Mouse (Mus musculus) leukemia stem cell, adult 10-12 weeks (primary cell): ENCODE measurements around the gene Serpina7. TPM values are rescaled to one million over a fixed set of nuclear protein-coding genes. Genes with fewer than 3 reads are reported as not detected.

Source experiments
- polyA plus RNA-seq: library from polyadenylated mRNA; stranded (reverse); fragments of >175 nt; gene quantifications from 2 replicates; pipeline ENCODE4 v1.2.3, GENCODE M21; 2012; ENCODE audit warnings: low replicate concordance

The Serpina7 gene
- polyA plus RNA-seq: not detected in 2 replicates

DNA sequence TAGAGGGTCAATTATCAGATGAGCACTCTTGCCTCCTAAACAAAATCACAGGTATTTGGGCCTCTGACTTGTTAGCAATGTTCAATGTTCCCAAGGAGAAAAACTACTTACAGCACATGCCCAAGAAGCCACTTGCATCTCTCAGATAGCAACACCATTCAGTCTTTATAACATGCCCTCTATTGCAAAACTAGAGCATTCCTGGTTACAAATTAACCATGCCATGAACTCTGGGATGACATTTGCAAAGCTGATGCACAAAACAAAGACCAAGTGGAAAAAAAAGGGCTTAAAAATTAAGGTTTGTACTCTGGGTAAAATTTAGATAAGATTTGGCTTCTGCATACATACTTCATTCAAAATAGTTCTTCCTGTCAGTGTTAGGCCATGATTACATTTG lies at the start of gene Serpina7:
Gene Serpina7 (minus strand): TSS at position 160 of the 400 bp plus-strand sequence.

DNA sequence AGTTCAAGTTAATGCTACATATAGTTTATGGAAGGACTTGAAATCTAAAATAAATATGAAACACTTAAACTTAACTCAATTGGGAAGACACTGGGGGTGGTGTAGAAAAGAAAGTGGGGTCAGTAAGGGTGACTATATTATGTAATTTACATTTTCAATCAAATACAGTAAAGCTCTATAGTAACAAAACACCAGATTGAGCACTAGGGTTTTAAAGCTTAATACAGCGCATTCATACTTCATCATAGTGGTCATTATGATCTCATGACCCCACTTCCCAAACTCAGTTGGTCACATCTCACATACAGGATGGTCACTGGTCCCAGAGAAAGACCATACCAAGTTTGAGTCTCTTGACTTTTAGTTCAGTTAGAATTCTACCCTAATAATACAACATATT lies 907 bp upstream of the Serpina7 start, which contains the start of gene 4930513O06Rik:
Gene 4930513O06Rik (plus strand): TSS at position 301 of the 400 bp plus-strand sequence.

Other genes starting within 250 kb of the Serpina7 start
- not detected in 2 replicates for gene Nrk, start 170.8 kb downstream of the Serpina7 start, polyA plus RNA-seq
- not detected in 2 replicates for gene 4930513O06Rik, start 1.0 kb upstream of the Serpina7 start, polyA plus RNA-seq
- gene 4933428M09Rik, start 94.0 kb upstream of the Serpina7 start, polyA plus RNA-seq: not detected in 2 replicates
- gene Mum1l1, start 124.8 kb upstream of the Serpina7 start, polyA plus RNA-seq: not detected in 2 replicates
- not detected in 2 replicates for gene Trap1a, start 248.4 kb upstream of the Serpina7 start, polyA plus RNA-seq